Mouse (Mus musculus): Measurements from ENCODE around the gene Map1lc3b.
"Not testable (repeated sequence)": the region's sequence is repeated elsewhere in the genome, so short reads cannot be mapped to it uniquely, and the experiment has no call there.

Gene Map1lc3b

GRCm38 (mm10) chr8:121572121-121572520 is 18.0 kb upstream of the Map1lc3b start:
- DNase-seq (ENCODE audit: low spot score): no peak

DNA sequence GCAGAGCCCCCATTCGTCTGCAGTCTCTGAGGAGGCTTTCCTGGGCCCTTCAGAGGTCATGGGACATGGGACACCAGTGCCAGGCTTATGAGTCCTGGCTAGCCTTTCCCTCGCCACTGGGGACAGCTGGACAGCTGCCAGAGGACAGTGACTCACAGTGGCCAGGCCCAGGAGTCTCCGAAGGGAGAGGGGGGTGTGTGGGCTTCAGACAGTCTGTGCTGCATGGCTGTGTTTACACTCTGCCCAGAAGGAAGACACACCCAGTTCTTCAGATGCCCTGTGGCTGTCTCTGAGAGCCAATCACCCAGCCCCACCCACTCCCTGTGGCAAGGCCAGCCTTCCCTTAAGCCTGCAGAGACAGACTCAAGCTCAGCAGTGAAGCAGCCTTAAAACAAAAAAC is 16.9 kb upstream of the Map1lc3b start:
- DNase-seq (ENCODE audit: low spot score): peak; percentile 14

- no peak for DNase-seq (ENCODE audit: low spot score)
Measured at GRCm38 (mm10) chr8:121575661-121576060, 14.5 kb upstream of the Map1lc3b start.

DNA sequence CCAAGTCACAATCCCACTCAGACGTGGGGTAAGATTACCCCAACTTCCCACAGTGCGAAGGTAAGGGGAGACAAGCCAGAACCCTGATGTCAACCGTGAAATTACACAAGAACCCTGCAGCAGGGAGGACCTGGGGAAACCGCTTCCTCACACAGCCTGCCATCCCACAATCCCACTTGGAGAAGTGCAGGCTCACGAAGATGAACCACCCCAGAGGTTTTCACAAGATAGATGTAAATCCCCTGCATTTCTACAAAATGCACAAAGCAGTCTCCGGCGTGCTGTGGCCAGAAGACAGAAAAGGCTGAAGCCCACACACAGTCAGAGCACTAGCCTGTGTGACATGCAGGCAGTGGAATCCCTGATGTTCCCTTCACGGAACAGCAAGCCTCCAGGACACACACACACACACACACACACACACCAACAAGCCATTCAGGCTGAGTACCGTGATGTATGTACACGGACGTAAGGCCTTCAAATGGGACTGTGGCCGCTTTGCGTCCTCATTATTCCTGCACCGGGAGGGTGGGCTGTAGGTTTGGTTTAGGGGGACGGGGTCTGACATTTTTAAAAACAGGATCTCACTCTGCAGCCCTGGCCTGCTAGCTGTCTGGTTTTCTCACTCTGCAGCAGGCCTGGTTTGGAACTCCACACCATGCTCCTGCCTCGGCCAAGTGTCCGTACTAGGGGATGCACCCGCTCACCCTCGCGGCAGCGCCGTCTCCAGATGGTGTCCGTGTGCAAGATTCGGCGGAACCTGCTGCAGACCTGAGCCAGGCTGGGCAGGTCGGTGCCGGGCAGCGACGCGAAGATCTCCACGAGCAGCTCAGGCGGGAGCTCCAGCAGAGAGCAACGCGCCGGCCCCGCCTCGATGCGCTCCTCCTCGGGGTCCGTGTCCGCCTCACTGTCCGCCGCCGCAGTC is 12.1 kb upstream of the Map1lc3b start:
- peak; percentile 47 for DNase-seq (ENCODE audit: low spot score)

- DNase-seq (ENCODE audit: low spot score): peak; percentile 97
Measured at GRCm38 (mm10) chr8:121578676-121579451, 11.3 kb upstream of the Map1lc3b start, which contains the start of gene Fbxo31. TSS of gene Fbxo31 (minus strand) at chr8:121578806.

- no peak for DNase-seq (ENCODE audit: low spot score)
Measured at GRCm38 (mm10) chr8:121580465-121580864, 9.7 kb upstream of the Map1lc3b start.

GRCm38 (mm10) chr8:121583653-121584052 is 6.5 kb upstream of the Map1lc3b start:
- no peak for DNase-seq (ENCODE audit: low spot score)

DNA sequence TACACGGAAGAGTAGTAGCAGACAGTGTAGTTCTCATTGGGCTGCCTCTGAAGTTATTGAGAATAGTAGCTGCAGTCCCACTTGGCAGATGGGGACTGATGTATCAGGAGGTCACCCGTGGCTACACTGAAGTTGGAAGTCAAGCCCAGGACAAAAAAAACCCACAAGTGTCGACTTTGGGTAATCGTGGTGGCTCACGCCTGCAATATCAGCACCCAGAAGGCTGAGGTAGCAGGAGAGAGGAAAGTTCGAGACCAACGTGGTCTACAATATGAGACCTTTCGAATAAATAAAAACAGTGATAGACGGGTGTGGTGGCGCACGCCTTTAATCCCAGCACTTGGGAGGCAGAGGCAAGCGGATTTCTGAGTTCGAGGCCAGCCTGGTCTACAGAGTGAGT is 5.4 kb upstream of the Map1lc3b start:
- no peak for DNase-seq (ENCODE audit: low spot score)

GRCm38 (mm10) chr8:121585159-121585825 is 4.9 kb upstream of the Map1lc3b start:
- peak; percentile 100 for DNase-seq (ENCODE audit: low spot score)

DNA sequence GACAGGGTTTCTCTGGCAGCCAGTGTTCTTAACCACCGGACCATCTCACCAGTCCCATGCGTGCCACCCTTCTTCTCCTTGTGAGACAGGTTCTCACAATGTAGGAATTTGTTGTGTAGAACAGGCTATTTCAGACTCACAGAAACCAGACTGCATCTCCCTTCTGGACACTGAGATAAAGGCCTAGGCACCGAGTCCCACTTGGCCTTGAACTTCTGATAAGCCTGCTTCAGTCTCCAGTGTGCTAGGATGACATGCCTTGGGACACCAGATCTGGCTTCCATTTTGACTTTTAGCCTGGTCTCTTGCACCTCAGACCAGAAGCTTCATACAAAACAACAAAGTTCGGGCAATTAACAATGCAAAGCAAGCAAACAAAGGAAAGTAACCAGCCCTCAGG is 1.4 kb upstream of the Map1lc3b start:
- no peak for DNase-seq (ENCODE audit: low spot score)

DNA sequence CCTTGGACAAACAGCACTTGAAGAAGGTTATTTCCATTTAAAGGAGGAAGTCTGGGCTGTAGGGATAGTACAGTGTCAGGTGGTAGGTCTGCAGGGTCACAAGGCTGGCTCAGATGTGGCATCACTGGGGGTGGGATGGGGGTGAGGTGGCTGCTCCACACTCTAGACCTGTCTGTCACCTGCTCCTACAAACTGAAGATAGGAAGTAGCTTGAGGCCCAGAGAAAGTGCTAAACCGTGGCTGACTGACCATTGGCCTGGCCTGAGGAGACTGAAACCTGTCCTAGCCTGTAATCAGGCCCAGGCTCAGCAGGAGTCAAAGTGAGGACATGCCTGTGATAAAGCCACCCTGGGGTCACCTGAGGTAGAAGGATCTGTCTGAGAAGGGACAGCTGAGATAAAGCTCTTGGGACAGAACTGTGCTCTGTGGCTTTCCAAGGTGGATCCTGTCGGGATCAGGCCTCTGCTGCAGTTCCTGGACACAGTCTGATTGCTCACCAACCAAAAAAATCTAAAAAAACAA is 895 bp upstream of the Map1lc3b start:
- no peak for DNase-seq (ENCODE audit: low spot score)

- DNase-seq (ENCODE audit: low spot score): peak; percentile 68
Measured at GRCm38 (mm10) chr8:121591178-121592066, 1.3 kb downstream of the Map1lc3b start.

GRCm38 (mm10) chr8:121593293-121593692 is 3.1 kb downstream of the Map1lc3b start:
- no peak for DNase-seq (ENCODE audit: low spot score)

DNA sequence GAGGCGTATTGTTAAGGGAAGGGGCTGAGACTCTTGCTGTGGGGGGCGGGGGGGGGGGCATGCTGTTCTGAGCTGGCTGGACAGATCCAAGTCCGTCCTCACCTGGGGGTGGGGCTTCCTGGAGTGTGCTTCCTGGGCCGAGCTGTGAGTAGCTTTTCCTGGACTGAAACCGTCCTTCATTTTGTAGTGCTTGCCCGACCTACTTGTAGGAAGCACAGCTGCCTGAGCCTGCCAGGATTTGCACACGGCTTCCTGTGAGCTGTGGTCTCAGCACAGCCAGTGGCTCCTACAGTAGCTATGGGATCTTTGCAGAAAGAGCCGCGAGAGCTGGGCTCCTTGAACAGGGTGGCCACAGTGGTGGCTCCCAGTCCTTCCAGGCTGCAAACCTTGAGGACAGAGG is 3.8 kb downstream of the Map1lc3b start:
- no peak for DNase-seq (ENCODE audit: low spot score)

GRCm38 (mm10) chr8:121597492-121597891 is 7.3 kb downstream of the Map1lc3b start:
- DNase-seq (ENCODE audit: low spot score): not testable (repeated sequence)

DNA sequence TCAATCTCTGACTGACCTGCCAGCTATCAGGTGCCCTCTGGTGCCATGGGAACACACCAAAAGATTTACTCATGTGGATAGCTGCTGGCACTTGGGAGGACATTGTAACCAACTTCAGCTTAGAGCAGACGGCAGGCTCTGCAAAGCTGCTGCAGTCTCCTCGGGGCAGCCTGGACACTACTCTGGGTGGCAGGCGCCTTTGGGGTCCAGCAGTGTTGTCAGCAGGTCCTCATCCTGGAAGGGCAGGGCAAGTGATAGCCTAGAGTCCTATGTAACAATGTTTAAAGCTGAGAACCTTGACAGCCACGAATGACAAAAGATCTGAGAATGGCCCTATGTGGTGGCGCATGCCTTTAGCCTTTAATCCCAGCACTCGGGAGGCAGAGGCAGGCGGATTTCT is 8.0 kb downstream of the Map1lc3b start:
- no peak for DNase-seq (ENCODE audit: low spot score)

DNA sequence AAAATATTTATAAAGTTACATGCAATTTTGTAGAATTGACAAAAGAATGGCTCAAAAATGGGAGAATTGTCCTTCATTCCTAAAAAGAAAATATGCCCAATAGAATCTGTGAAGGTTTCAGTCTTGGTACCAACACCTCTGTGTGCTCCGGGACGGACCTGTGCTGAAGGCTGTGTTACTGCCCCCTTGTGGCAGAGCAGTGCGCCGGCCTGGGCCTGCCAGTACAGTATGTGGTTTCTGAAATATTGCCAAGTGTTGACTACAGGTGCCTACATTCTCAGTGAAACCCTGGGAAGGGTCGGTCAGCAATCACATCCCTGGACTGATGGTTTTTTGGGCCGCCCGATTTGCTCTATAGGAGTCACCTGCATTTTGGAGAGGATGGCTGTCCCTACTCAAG is 8.7 kb downstream of the Map1lc3b start:
- peak; percentile 85 for DNase-seq (ENCODE audit: low spot score)

DNA sequence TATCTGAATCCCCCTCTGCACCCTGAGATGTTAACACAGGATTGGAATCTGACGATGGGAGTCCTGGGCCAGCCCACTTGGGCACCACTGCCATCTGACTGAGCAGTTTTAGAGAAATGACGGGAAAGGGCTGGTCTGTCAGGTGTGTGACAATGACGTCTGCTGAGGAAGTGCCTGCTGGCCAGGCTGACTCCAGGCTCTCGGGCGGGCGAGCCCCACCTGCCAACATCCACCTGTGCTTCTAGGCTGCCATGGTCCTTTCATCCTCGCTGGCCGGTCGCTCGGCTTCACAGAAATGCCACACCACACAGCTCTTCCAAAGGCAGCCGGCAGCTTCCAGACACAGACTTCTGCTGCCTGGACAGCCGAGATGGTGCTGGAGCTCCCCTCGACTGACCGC is 9.7 kb downstream of the Map1lc3b start:
- no peak for DNase-seq (ENCODE audit: low spot score)

DNA sequence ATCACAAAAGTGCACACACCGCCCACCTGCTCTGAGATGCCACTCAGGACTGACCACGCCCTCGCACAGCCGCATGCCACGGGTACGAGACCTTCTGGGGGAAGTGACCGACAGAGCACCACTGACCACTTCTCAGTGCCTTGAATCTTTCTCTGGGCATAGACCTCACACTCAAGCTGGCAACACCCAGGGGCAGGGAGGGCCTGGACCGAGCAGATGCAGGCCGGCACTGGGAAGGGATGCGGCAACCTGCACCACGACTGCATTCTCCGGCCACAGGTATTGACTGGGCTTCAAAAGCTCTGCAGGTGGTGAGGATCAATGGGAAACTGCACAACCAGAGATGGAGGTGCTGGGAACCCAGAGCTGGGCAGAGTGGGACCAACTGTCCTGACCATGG is 12.2 kb downstream of the Map1lc3b start:
- no peak for DNase-seq (ENCODE audit: low spot score)

DNA sequence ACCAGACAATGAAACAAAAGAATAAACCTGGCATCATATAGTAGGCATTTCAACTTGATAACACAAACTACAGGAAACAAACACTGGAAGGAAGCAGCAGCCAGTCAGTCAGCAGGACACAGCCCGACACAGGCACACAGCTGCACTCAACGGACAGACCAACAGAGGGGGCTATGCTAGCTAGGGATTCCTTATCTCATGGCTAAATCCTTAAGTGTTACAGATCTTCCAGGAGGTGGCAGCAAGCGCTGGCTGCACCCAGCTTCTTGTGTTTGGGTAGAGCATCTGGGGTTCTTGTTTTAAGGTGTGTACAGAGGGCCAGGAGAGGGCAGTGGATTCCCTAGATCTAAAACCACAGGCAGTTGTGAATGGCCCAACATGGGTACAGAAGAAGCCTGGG is 12.7 kb downstream of the Map1lc3b start:
- peak; percentile 82 for DNase-seq (ENCODE audit: low spot score)

- DNase-seq (ENCODE audit: low spot score): no peak
Measured at GRCm38 (mm10) chr8:121603801-121604200, 13.6 kb downstream of the Map1lc3b start.

Data from retina, embryonic 14.5 days (tissue).